Mouse (Mus musculus): ENCODE data around the gene Ak3.

The Ak3 gene

GRCm38 (mm10) chr19:29047334-29048170 is at the start of gene Ak3:
Gene Ak3 (minus strand): TSS chr19:29047961.
- peak; percentile 86 for DNase-seq

GRCm38 (mm10) chr19:29092194-29092593 is 44.4 kb upstream of the Ak3 start:
- DNase-seq = no peak

- no peak for DNase-seq
Observed at GRCm38 (mm10) chr19:29088628-29089027, 40.9 kb upstream of the Ak3 start.

- DNase-seq = no peak
Observed at GRCm38 (mm10) chr19:29074802-29075201, 27.0 kb upstream of the Ak3 start.

- no peak for DNase-seq
Observed at GRCm38 (mm10) chr19:29069195-29069594, 21.4 kb upstream of the Ak3 start.

- DNase-seq = peak; percentile 72
Observed at GRCm38 (mm10) chr19:29066981-29067471, 19.3 kb upstream of the Ak3 start.

GRCm38 (mm10) chr19:29064451-29065102 is 16.8 kb upstream of the Ak3 start:
- peak; percentile 47 for DNase-seq

- DNase-seq = peak; percentile 98
Observed at GRCm38 (mm10) chr19:29063577-29064363, 16.0 kb upstream of the Ak3 start.

- no peak for DNase-seq
Observed at GRCm38 (mm10) chr19:29063009-29063408, 15.2 kb upstream of the Ak3 start.

- DNase-seq = no peak
Observed at GRCm38 (mm10) chr19:29060299-29060698, 12.5 kb upstream of the Ak3 start.

- no peak for DNase-seq
Observed at GRCm38 (mm10) chr19:29059688-29060087, 11.9 kb upstream of the Ak3 start.

- no peak for DNase-seq
Observed at GRCm38 (mm10) chr19:29058741-29059140, 11.0 kb upstream of the Ak3 start.

GRCm38 (mm10) chr19:29055469-29055868 is 7.7 kb upstream of the Ak3 start:
- no peak for DNase-seq

GRCm38 (mm10) chr19:29054594-29054993 is 6.8 kb upstream of the Ak3 start:
- no peak for DNase-seq

GRCm38 (mm10) chr19:29052786-29053185 is 5.0 kb upstream of the Ak3 start:
- DNase-seq = no peak

- DNase-seq = no peak
Observed at GRCm38 (mm10) chr19:29050186-29050980, 2.6 kb upstream of the Ak3 start.

- DNase-seq = no peak
Observed at GRCm38 (mm10) chr19:29049401-29050075, 1.8 kb upstream of the Ak3 start.

GRCm38 (mm10) chr19:29046961-29047333 is 814 bp downstream of the Ak3 start:
- no peak for DNase-seq

GRCm38 (mm10) chr19:29045956-29046650 is 1.7 kb downstream of the Ak3 start:
- DNase-seq = no peak

- no peak for DNase-seq
Observed at GRCm38 (mm10) chr19:29045369-29045768, 2.4 kb downstream of the Ak3 start.

- no peak for DNase-seq
Observed at GRCm38 (mm10) chr19:29044353-29044768, 3.4 kb downstream of the Ak3 start.

All from thymus, postnatal 4 days (tissue).